Mouse (Mus musculus) heart, postnatal 0 days (tissue): ENCODE measurements around the gene Atg3.

Experiments used
- CTCF ChIP-seq: IDR thresholded peaks from 2 replicates; pipeline ENCODE4 v1.5.1; 2016; ENCODE audit warnings: antibody characterized with exemption, control low read depth, low read depth
- EP300 ChIP-seq: IDR thresholded peaks from 2 replicates; pipeline ENCODE4 v1.6.1; 2016; ENCODE audit warnings: antibody characterized with exemption, low read depth

DNA sequence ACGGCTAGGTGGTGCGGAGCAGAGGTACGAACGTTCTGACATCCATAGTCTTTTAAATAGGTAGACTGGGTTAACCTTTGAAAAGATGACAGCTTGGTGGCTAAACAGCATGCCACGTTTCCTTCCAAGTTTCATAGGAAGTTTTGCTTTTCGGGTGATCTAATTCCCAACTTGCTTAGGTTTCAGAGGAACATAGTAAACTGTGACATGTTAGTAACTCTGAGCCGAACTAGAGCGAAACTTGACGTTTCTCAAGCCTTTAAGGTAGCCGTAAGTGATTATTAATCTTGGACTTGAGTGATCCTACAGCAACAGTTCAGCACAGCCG is 768 bp downstream of the Atg3 start:
- TF ChIP-seq CTCF (no peak), EP300 (no peak)
